Mouse (Mus musculus) G1E (cell line): ENCODE data around the gene Itih4.

Experiments
- CTCF ChIP-seq: IDR thresholded peaks from 2 replicates; pipeline ENCODE4 v1.5.1; 2012; ENCODE audit warnings: low read depth, low read length, inconsistent platforms, mixed read lengths
- GATA1 ChIP-seq: IDR thresholded peaks from 2 replicates; pipeline ENCODE4 v1.6.1; 2012; ENCODE audit warnings: borderline replicate concordance, low read length, inconsistent platforms, mixed read lengths
- POLR2AphosphoS5 ChIP-seq: IDR thresholded peaks from 2 replicates; pipeline ENCODE4 v1.6.1; 2012; ENCODE audit warnings: low read depth, low read length, inconsistent platforms; ENCODE audit not compliant: insufficient replicate concordance

GRCm38 (mm10) chr14:30912641-30913040 is 26.4 kb downstream of the Itih4 start:
- TF ChIP-seq CTCF = no peak
- TF ChIP-seq POLR2AphosphoS5 = no peak
- TF ChIP-seq GATA1 = no peak
